Comparison of ENCODE assay signal across 8 mouse cellular contexts in the genomic region with DNA sequence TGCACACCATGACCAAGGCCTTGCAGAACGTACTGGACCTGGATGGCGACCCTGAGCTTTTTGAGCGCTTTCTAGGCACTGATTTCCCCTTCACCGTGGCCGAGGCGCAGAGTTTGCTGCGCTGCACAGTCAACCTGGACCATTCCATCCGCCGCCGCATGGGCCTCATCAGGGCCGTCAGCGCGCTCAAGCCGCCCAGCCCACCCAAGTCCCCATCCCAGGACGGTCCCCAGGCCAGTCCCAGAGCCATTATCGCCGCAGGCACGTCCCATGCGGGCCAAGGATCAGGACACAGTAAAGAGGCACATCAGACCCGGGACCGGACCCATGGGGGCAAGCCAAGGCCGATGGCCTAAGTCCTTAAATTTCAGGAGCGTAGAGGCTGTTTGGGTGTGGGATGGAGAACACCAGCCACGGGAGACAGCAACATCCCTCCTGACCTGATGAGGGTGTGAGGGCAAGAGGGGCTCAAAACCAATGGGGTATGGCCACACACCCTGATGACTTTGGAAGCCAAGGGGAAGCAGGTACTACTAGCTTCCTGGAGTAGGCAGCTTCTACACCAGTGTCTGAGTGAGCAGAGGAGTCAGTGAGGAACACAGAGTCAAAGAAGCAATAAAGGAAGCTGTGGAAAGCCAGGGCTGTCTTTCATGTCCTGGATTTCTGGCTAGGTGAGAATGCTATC. TPM values are rescaled to one million over a fixed set of nuclear protein-coding genes. Genes with fewer than 3 reads are reported as not detected.
A peak's percentile ranks its signal among the peaks of the same experiment; 100 is the strongest.
DNase-seq lines count a peak whose midpoint lies in the region; ATAC-seq and TF ChIP-seq lines count a peak whose summit lies in the region.

No protein-coding gene starts in this region.

- no peak for TF ChIP-seq POLR2A in cerebellum, adult 2 months (IDR thresholded peaks at IDR 0.05; ENCODE audit: borderline replicate concordance, insufficient read depth, low read length)

- H3K4me1 ChIP-seq in forebrain, embryonic 10.5 days: peaks cover 30% of the 10 kb centered on the region
- 0 out of 2 replicates have a peak, but pooled peaks cover 6% of the 10 kb centered on the region for H3K4me1 ChIP-seq in intestine, postnatal 0 days (replicated peaks; ENCODE audit: control insufficient read depth, insufficient read depth, low read length)
- H3K4me1 ChIP-seq in neural tube, embryonic 13.5 days (replicated peaks): peaks cover 32% of the 10 kb centered on the region
- H3K4me1 ChIP-seq in cerebellum, adult 2 months (ENCODE audit: control insufficient read depth, insufficient read depth, low read length): peaks cover 15% of the 10 kb centered on the region

- DNase-seq in layer of hippocampus, adult 2 months (ENCODE audit: low spot score in 2 of 2): no peak
- no peak for DNase-seq in layer of hippocampus, postnatal 25 days (ENCODE audit: extremely low spot score in 1 of 2, low spot score in 1 of 2)
- no peak for DNase-seq in forebrain, embryonic 10.5 days (ENCODE audit: extremely low spot score, low spot score)
- DNase-seq in cerebellum, postnatal 4 days (ENCODE audit: low spot score in 2 of 2): no peak
- DNase-seq in adrenal gland, postnatal 36 days: no peak
- DNase-seq in cerebellum, adult 2 months: no peak

- H3K4me3 ChIP-seq in layer of hippocampus, adult 2 months: peak overlapping the region; percentile 47
- H3K4me3 ChIP-seq in forebrain, embryonic 10.5 days: peak overlapping the region; percentile 55
- peak overlapping the region; percentile 31 for H3K4me3 ChIP-seq in intestine, postnatal 0 days (ENCODE audit: low read depth, low read length)
- H3K4me3 ChIP-seq in neural tube, embryonic 13.5 days: peak overlapping the region; percentile 38
- no peak overlapping the region for H3K4me3 ChIP-seq in cerebellum, adult 2 months (replicated peaks; ENCODE audit: insufficient read depth, low read depth, low read length)

- H3K27ac ChIP-seq in layer of hippocampus, adult 2 months: 0 out of 2 replicates have a peak overlapping the region, but pooled peaks have one; percentile 29
- peak overlapping the region; percentile 66; the same call in 1 of the 2 replicates for H3K27ac ChIP-seq in forebrain, embryonic 10.5 days
- no peak overlapping the region for H3K27ac ChIP-seq in intestine, postnatal 0 days (ENCODE audit: low read depth, low read length)
- H3K27ac ChIP-seq in neural tube, embryonic 13.5 days (replicated peaks): no peak overlapping the region
- no peak overlapping the region for H3K27ac ChIP-seq in cerebellum, adult 2 months (ENCODE audit: insufficient read depth, low read length)

- WGBS in forebrain, embryonic 10.5 days: 12% methylated on average over 24 of the region's 24 CpGs
- WGBS in intestine, postnatal 0 days: 18% methylated on average over 24 of the region's 24 CpGs
- 12% methylated on average over 24 of the region's 24 CpGs for WGBS in neural tube, embryonic 13.5 days
- 15% methylated on average over 24 of the region's 24 CpGs for WGBS in cerebellum, adult 2 months

- peaks cover 68% of the 10 kb centered on the region for H3K27me3 ChIP-seq in forebrain, embryonic 10.5 days (ENCODE audit: poor library complexity, severe bottlenecking)
- peaks cover 52% of the 10 kb centered on the region for H3K27me3 ChIP-seq in intestine, postnatal 0 days (replicated peaks; ENCODE audit: control insufficient read depth, insufficient read depth, low read length)
- peaks cover 64% of the 10 kb centered on the region for H3K27me3 ChIP-seq in neural tube, embryonic 13.5 days
- peaks cover 3% of the 10 kb centered on the region; the same call in 1 of the 2 replicates for H3K27me3 ChIP-seq in cerebellum, adult 2 months (ENCODE audit: control insufficient read depth, insufficient read depth, low read length)

- peaks cover 13% of the 10 kb centered on the region for H3K36me3 ChIP-seq in forebrain, embryonic 10.5 days (replicated peaks)
- peaks cover 8% of the 10 kb centered on the region; the same call in 1 of the 2 replicates for H3K36me3 ChIP-seq in intestine, postnatal 0 days (ENCODE audit: control insufficient read depth, insufficient read depth)
- peaks cover 12% of the 10 kb centered on the region for H3K36me3 ChIP-seq in neural tube, embryonic 13.5 days

- peak overlapping the region; percentile 67 for H3K4me2 ChIP-seq in intestine, postnatal 0 days (replicated peaks; ENCODE audit: low read depth)
- peak overlapping the region; percentile 72 for H3K4me2 ChIP-seq in neural tube, embryonic 13.5 days

- no peak for ATAC-seq in intestine, postnatal 0 days
- peak; percentile 48 for ATAC-seq in neural tube, embryonic 13.5 days (ENCODE audit: low read depth)

- no peak for TF ChIP-seq CTCF in layer of hippocampus, adult 2 months (conservative IDR thresholded peaks at IDR 0.05)
- TF ChIP-seq CTCF in intestine, postnatal 0 days (IDR thresholded peaks at IDR 0.05; ENCODE audit: low read depth): no peak
- TF ChIP-seq CTCF in cerebellum, adult 2 months (IDR thresholded peaks at IDR 0.05; ENCODE audit: borderline replicate concordance, insufficient read depth, low read depth, low read length): no peak

- H3K9ac ChIP-seq in intestine, postnatal 0 days (ENCODE audit: low read depth, low read length): no peak overlapping the region
- H3K9ac ChIP-seq in neural tube, embryonic 13.5 days: peak overlapping the region; percentile 67

- H3K9me3 ChIP-seq in forebrain, embryonic 10.5 days: no peaks in the 10 kb centered on the region
- no peaks in the 10 kb centered on the region for H3K9me3 ChIP-seq in intestine, postnatal 0 days (ENCODE audit: control insufficient read depth)
- H3K9me3 ChIP-seq in neural tube, embryonic 13.5 days: no peaks in the 10 kb centered on the region

RNA-seq across cellular contexts. Expression of a gene that starts 6.9 kb away (rescaled TPM):
- total RNA-seq in layer of hippocampus, adult 2 months (2021): under 1 TPM; 0.38 to 0.71 TPM
- under 1 TPM; 0.49 to 0.66 TPM for total RNA-seq in layer of hippocampus, postnatal 25 days (2021)
- polyA plus RNA-seq in forebrain, embryonic 10.5 days (2016; fragmentation: Nextera tagmentation; extraction: Ambion mirVana): 0.06 and 0.12 TPM in 2 replicates
- not detected in 2 replicates for polyA plus RNA-seq in intestine, postnatal 0 days (2015; fragmentation: Nextera tagmentation; extraction: Ambion mirVana)
- 0.14 TPM in 1 of 2 replicates, not detected in the other for polyA plus RNA-seq in neural tube, embryonic 13.5 days (2015; fragmentation: Nextera tagmentation; extraction: Ambion mirVana)
- under 1 TPM in 1 of 2 experiments, not detected in 1; 0.17 TPM for total RNA-seq in adrenal gland, postnatal 36 days (2021)
- polyA plus RNA-seq in cerebellum, adult 2 months (2012; rRNA removed): 1.3 and 1.8 TPM in 2 replicates

RNA-seq across cellular contexts. Expression of a gene that starts 16.4 kb away (rescaled TPM):
- total RNA-seq in layer of hippocampus, adult 2 months (2021): 10 to 100 TPM; 17.2 to 20.7 TPM
- total RNA-seq in layer of hippocampus, postnatal 25 days (2021): 10 to 100 TPM; 20.1 to 21.1 TPM
- polyA plus RNA-seq in forebrain, embryonic 10.5 days (2016; fragmentation: Nextera tagmentation; extraction: Ambion mirVana): 53.8 and 60.9 TPM in 2 replicates
- 108 and 118 TPM in 2 replicates for polyA plus RNA-seq in intestine, postnatal 0 days (2015; fragmentation: Nextera tagmentation; extraction: Ambion mirVana)
- 46.4 and 49.0 TPM in 2 replicates for polyA plus RNA-seq in neural tube, embryonic 13.5 days (2015; fragmentation: Nextera tagmentation; extraction: Ambion mirVana)
- 10 to 100 TPM; 73.1 to 91.1 TPM for total RNA-seq in adrenal gland, postnatal 36 days (2021)
- polyA plus RNA-seq in cerebellum, adult 2 months (2012; rRNA removed): 23.0 and 26.2 TPM in 2 replicates

RNA-seq across cellular contexts. Expression of a gene that starts 16.4 kb away (rescaled TPM):
- 1 to 10 TPM; 6.0 to 6.9 TPM for total RNA-seq in layer of hippocampus, adult 2 months (2021)
- 1 to 10 TPM; 6.0 to 7.1 TPM for total RNA-seq in layer of hippocampus, postnatal 25 days (2021)
- 2.1 and 2.3 TPM in 2 replicates for polyA plus RNA-seq in forebrain, embryonic 10.5 days (2016; fragmentation: Nextera tagmentation; extraction: Ambion mirVana)
- polyA plus RNA-seq in intestine, postnatal 0 days (2015; fragmentation: Nextera tagmentation; extraction: Ambion mirVana): 3.4 TPM in 2 replicates
- polyA plus RNA-seq in neural tube, embryonic 13.5 days (2015; fragmentation: Nextera tagmentation; extraction: Ambion mirVana): 3.5 and 3.6 TPM in 2 replicates
- 10 to 100 TPM in 1 of 2 experiments, 1 to 10 TPM in 1; 8.7 to 12.1 TPM for total RNA-seq in adrenal gland, postnatal 36 days (2021)
- polyA plus RNA-seq in cerebellum, adult 2 months (2012; rRNA removed): 8.6 and 9.2 TPM in 2 replicates

RNA-seq across cellular contexts. Expression of a gene that starts 38.3 kb away (rescaled TPM):
- total RNA-seq in layer of hippocampus, adult 2 months (2021): 100 to 1,000 TPM; 116 to 118 TPM
- 100 to 1,000 TPM; 103 to 112 TPM for total RNA-seq in layer of hippocampus, postnatal 25 days (2021)
- polyA plus RNA-seq in forebrain, embryonic 10.5 days (2016; fragmentation: Nextera tagmentation; extraction: Ambion mirVana): 20.2 and 22.2 TPM in 2 replicates
- polyA plus RNA-seq in intestine, postnatal 0 days (2015; fragmentation: Nextera tagmentation; extraction: Ambion mirVana): 13.9 and 15.0 TPM in 2 replicates
- 32.7 and 36.5 TPM in 2 replicates for polyA plus RNA-seq in neural tube, embryonic 13.5 days (2015; fragmentation: Nextera tagmentation; extraction: Ambion mirVana)
- total RNA-seq in adrenal gland, postnatal 36 days (2021): 10 to 100 TPM; 65.5 to 70.2 TPM
- polyA plus RNA-seq in cerebellum, adult 2 months (2012; rRNA removed): 134 and 136 TPM in 2 replicates

RNA-seq across cellular contexts. Expression of a gene that starts 52.5 kb away (rescaled TPM):
- under 1 TPM; 0.81 to 0.95 TPM for total RNA-seq in layer of hippocampus, adult 2 months (2021)
- 1 to 10 TPM in 1 of 2 experiments, under 1 TPM in 1; 0.30 to 1.0 TPM for total RNA-seq in layer of hippocampus, postnatal 25 days (2021)
- polyA plus RNA-seq in forebrain, embryonic 10.5 days (2016; fragmentation: Nextera tagmentation; extraction: Ambion mirVana): 0.30 and 0.47 TPM in 2 replicates
- 0.14 TPM in 1 of 2 replicates, not detected in the other for polyA plus RNA-seq in intestine, postnatal 0 days (2015; fragmentation: Nextera tagmentation; extraction: Ambion mirVana)
- polyA plus RNA-seq in neural tube, embryonic 13.5 days (2015; fragmentation: Nextera tagmentation; extraction: Ambion mirVana): 0.40 TPM in 1 of 2 replicates, not detected in the other
- under 1 TPM; 0.33 to 0.36 TPM for total RNA-seq in adrenal gland, postnatal 36 days (2021)
- 3.4 and 4.0 TPM in 2 replicates for polyA plus RNA-seq in cerebellum, adult 2 months (2012; rRNA removed)

Comparison
In these comparisons a context has a peak if more than half of its experiments do, and no peak if none do; other contexts are left out.
1. H3K27ac ChIP-seq: peak in layer of hippocampus, adult 2 months (single experiment) and forebrain, embryonic 10.5 days (single experiment); none in intestine, postnatal 0 days (single experiment), neural tube, embryonic 13.5 days (single experiment) and cerebellum, adult 2 months (single experiment).